Mouse (Mus musculus) CH12.LX (cell line): Measurements from ENCODE around the gene Mprip. TPM values are rescaled to one million over a fixed set of nuclear protein-coding genes. Genes with fewer than 3 reads are reported as not detected.

Experiments
- DNase-seq: peaks from one replicate; pipeline ENCODE4 v3.0.0-alpha.2; 2013; ENCODE audit errors: extremely low read depth
- H3K27ac ChIP-seq: 2 replicates; pipeline ENCODE4 v1.5.1; 2012; ENCODE audit warnings: low read depth, mild to moderate bottlenecking, control low read depth, moderate library complexity; ENCODE audit not compliant: insufficient read depth
- H3K27me3 ChIP-seq: replicated peaks from 2 replicates; pipeline ENCODE3; 2012; ENCODE audit warnings: inconsistent platforms
- H3K36me3 ChIP-seq, 2 experiments: replicated peaks in 1 of 2; 2 replicates each; pipeline versions ENCODE3 to v1.6.1; 2012; ENCODE audit warnings: inconsistent platforms in 1 of 2, low read length in 1 of 2, mild to moderate bottlenecking in 1 of 2, mixed read lengths in 1 of 2, moderate library complexity in 1 of 2; ENCODE audit not compliant: control insufficient read depth in 1 of 2, insufficient read depth in 1 of 2
- H3K4me1 ChIP-seq, 2 experiments: 2 replicates each; pipeline ENCODE4 v1.6.1; 2012; ENCODE audit warnings: inconsistent platforms in 1 of 2, moderate library complexity in 1 of 2; ENCODE audit not compliant: insufficient read depth in 2 of 2, control insufficient read depth in 1 of 2
- H3K4me2 ChIP-seq: 2 replicates; pipeline ENCODE4 v1.6.1; 2012; ENCODE audit warnings: low read depth, mild to moderate bottlenecking, control low read depth; ENCODE audit not compliant: poor library complexity, insufficient read depth, severe bottlenecking
- H3K4me3 ChIP-seq, 3 experiments: fragments of 150-350 bp in 1 of 3; sonication (generic) in 1 of 3; replicated peaks in 1 of 3; 2 replicates each; pipeline versions ENCODE3 to v1.5.1; 2011 to 2012; ENCODE audit warnings: low read depth in 2 of 3, low read length in 2 of 3, mild to moderate bottlenecking in 2 of 3, moderate library complexity in 2 of 3, control low read depth in 1 of 3, improper control_type of control experiment in 1 of 3, inconsistent platforms in 1 of 3, mixed read lengths in 1 of 3; ENCODE audit not compliant: poor library complexity in 1 of 3
- H3K79me2 ChIP-seq: replicated peaks from 2 replicates; pipeline ENCODE4 v1.6.1; 2012; ENCODE audit warnings: mild to moderate bottlenecking, moderate library complexity; ENCODE audit not compliant: control insufficient read depth, poor library complexity, insufficient read depth, severe bottlenecking; ENCODE audit errors: extremely low read depth
- H3K9ac ChIP-seq: 2 replicates; pipeline ENCODE4 v1.6.1; 2012; ENCODE audit warnings: low read depth, mild to moderate bottlenecking, control low read depth, moderate library complexity; ENCODE audit not compliant: insufficient read depth
- H3K9me3 ChIP-seq: replicated peaks from 2 replicates; pipeline ENCODE3; 2012; ENCODE audit warnings: low read length, inconsistent platforms, mixed read lengths
- BHLHE40 ChIP-seq: IDR thresholded peaks from 2 replicates; pipeline ENCODE4 v1.6.1; 2011; ENCODE audit warnings: mild to moderate bottlenecking, low read depth, low read length, improper control_type of control experiment
- CTCF ChIP-seq, 2 experiments: IDR thresholded peaks in 1 of 2; conservative IDR thresholded peaks in 1 of 2; 2 replicates each; pipeline ENCODE4 v1.5.1; 2011 to 2012; ENCODE audit warnings: low read depth in 2 of 2, low read length in 2 of 2, improper control_type of control experiment in 1 of 2, inconsistent platforms in 1 of 2, mild to moderate bottlenecking in 1 of 2, moderate library complexity in 1 of 2
- E2F4 ChIP-seq: IDR thresholded peaks from 2 replicates; pipeline ENCODE4 v1.6.1; 2011; ENCODE audit warnings: low read depth, low read length, improper control_type of control experiment; ENCODE audit not compliant: insufficient replicate concordance
- GABPA ChIP-seq: IDR thresholded peaks from 2 replicates; pipeline ENCODE4 v1.6.1; 2012; ENCODE audit warnings: low read depth, low read length, improper control_type of control experiment, inconsistent platforms; ENCODE audit not compliant: insufficient replicate concordance
- IRF4 ChIP-seq: IDR thresholded peaks from 2 replicates; pipeline ENCODE4 v1.6.1; 2014; ENCODE audit warnings: low read depth, mild to moderate bottlenecking, inconsistent platforms, low read length, improper control_type of control experiment
- JUND ChIP-seq: conservative IDR thresholded peaks from 2 replicates; pipeline ENCODE4 v1.6.1; 2011; ENCODE audit warnings: low read depth, low read length, improper control_type of control experiment
- MAZ ChIP-seq: IDR thresholded peaks from 2 replicates; pipeline ENCODE4 v1.6.1; 2012; ENCODE audit warnings: low read depth, mild to moderate bottlenecking, inconsistent platforms, low read length, improper control_type of control experiment, moderate library complexity
- NRF1 ChIP-seq: IDR thresholded peaks from 2 replicates; pipeline ENCODE4 v1.6.1; 2014; ENCODE audit warnings: low read depth, mild to moderate bottlenecking, inconsistent platforms, low read length, improper control_type of control experiment, moderate library complexity
- PAX5 ChIP-seq: IDR thresholded peaks from 2 replicates; pipeline ENCODE4 v1.6.1; 2012; ENCODE audit warnings: low read length, inconsistent platforms, mixed read lengths
- POLR2A ChIP-seq: IDR thresholded peaks from 2 replicates; pipeline ENCODE4 v1.6.1; 2011; ENCODE audit warnings: low read depth, mild to moderate bottlenecking, improper control_type of control experiment, low read length
- TCF12 ChIP-seq: IDR thresholded peaks from 2 replicates; pipeline ENCODE4 v1.6.1; 2014; ENCODE audit warnings: low read depth, mild to moderate bottlenecking, inconsistent platforms, low read length, improper control_type of control experiment
- USF1 ChIP-seq: IDR thresholded peaks from 2 replicates; pipeline ENCODE4 v1.6.1; 2014; ENCODE audit warnings: low read depth, mild to moderate bottlenecking, inconsistent platforms, low read length, improper control_type of control experiment
- USF2 ChIP-seq: conservative IDR thresholded peaks from 2 replicates; pipeline ENCODE4 v1.6.1; 2011; ENCODE audit warnings: low read depth, low read length, improper control_type of control experiment
- ZC3H11A ChIP-seq: IDR thresholded peaks from 2 replicates; pipeline ENCODE4 v1.6.1; 2012; ENCODE audit warnings: low read depth, mild to moderate bottlenecking, inconsistent platforms, low read length, improper control_type of control experiment
- ZMIZ1 ChIP-seq: IDR thresholded peaks from 2 replicates; pipeline ENCODE4 v1.6.1; 2012; ENCODE audit warnings: low read depth, mild to moderate bottlenecking, inconsistent platforms, low read length, improper control_type of control experiment
- dilution Hi-C: fragments of 300-500 bp; cut with MboI; formaldehyde crosslinking; loops from 2 replicates; pipeline ENCODE4 v1.14.3; 2020; ENCODE audit warnings: low sequenced_read_pairs; ENCODE audit not compliant: extremely low pct_unique_long_range_greater_than_20kb, extremely low pct_ligation_motif_present
- in situ Hi-C: fragments of 300-500 bp; cut with MboI; formaldehyde crosslinking; loops from 3 replicates; pipeline ENCODE4 v1.14.3; 2019; ENCODE audit warnings: low sequenced_read_pairs, low pct_ligation_motif_present, low pct_unique_long_range_greater_than_20kb, mixed read lengths
- polyA plus RNA-seq: library from polyadenylated mRNA; unstranded; fragments of >175 nt; gene quantifications from 2 replicates; pipeline ENCODE4 v1.2.1, GENCODE M21; 2012; ENCODE audit warnings: low read depth; ENCODE audit not compliant: insufficient read length
- total RNA-seq, 2 experiments: library from RNA; depleted of rRNA; stranded (reverse); fragments of 300-350 nt in 1 of 2; fragments of >200 nt in 1 of 2; gene quantifications; 2 replicates each; pipeline ENCODE4 v1.2.3; 2012 to 2014

Mprip gene
- total and polyA plus RNA-seq, 3 experiments, result 50.6 to 59.5 (median 56.4) TPM

- Histone ChIP-seq H3K27me3 (no peaks in the 10 kb centered on the region), H3K27ac (no peak overlapping the region), H3K4me3 (no peak overlapping the region), H3K4me1 (peaks cover 3 to 6% of the 10 kb centered on the region in 2 experiments), H3K9ac (no peak overlapping the region), H3K4me2 (no peak overlapping the region), H3K36me3 (peaks cover 0 to 12% of the 10 kb centered on the region in 2 experiments), H3K79me2 (no peaks in the 10 kb centered on the region), H3K9me3 (no peaks in the 10 kb centered on the region)
- TF ChIP-seq CTCF (conservative IDR thresholded peaks at IDR 0.05 in 1 of 2, IDR thresholded peaks at IDR 0.05 in 1 of 2; ENCODE audit: low read depth in 2 of 2, low read length in 2 of 2), result no peak
- no peak for TF ChIP-seq E2F4
- no peak for TF ChIP-seq TCF12
- no peak for TF ChIP-seq ZC3H11A
- no peak for TF ChIP-seq BHLHE40
- no peak for TF ChIP-seq ZMIZ1
- no peak for TF ChIP-seq USF2
- dilution Hi-C loops, result loop anchor here (25.0 kb wide), 1 partner anchor 170 kb away; no protein-coding TSS in a partner anchor
- DNase-seq, result no peak
- in situ Hi-C loops, result no loop called here
Observed at GRCm38 (mm10) chr11:59782091-59782590, 121.0 kb downstream of the Mprip start.

GRCm38 (mm10) chr11:59783591-59783990 lies 122.5 kb downstream of the Mprip start:
- Histone ChIP-seq H3K27me3 (no peaks in the 10 kb centered on the region), H3K9me3 (no peaks in the 10 kb centered on the region), H3K9ac (no peak overlapping the region), H3K36me3 (peaks cover 0 to 3% of the 10 kb centered on the region in 2 experiments), H3K79me2 (no peaks in the 10 kb centered on the region), H3K27ac (no peak overlapping the region), H3K4me1 (peaks cover 3 to 6% of the 10 kb centered on the region in 2 experiments), H3K4me3 (no peak overlapping the region), H3K4me2 (no peak overlapping the region)
- DNase-seq, result no peak
- no peak for TF ChIP-seq USF1
- no peak for TF ChIP-seq JUND
- no peak for TF ChIP-seq BHLHE40
- no peak for TF ChIP-seq IRF4
- TF ChIP-seq TCF12, result no peak
- no peak for TF ChIP-seq GABPA
- no peak for TF ChIP-seq NRF1
- no peak for TF ChIP-seq PAX5
- no peak for TF ChIP-seq POLR2A
- TF ChIP-seq MAZ, result no peak
- in situ Hi-C loops, result no loop called here
- dilution Hi-C loops, result loop anchor here (25.0 kb wide), 1 partner anchor 171 kb away; no protein-coding TSS in a partner anchor
